Mouse (Mus musculus): ENCODE measurements around the gene Pak1ip1.

GRCm38 (mm10) chr13:40951386-40951976 is 49.3 kb upstream of the Pak1ip1 start:
- no peak for TF ChIP-seq CTCF (IDR thresholded peaks at IDR 0.05; ENCODE audit: insufficient read depth, low read length)
- no peak for TF ChIP-seq POLR2A (IDR thresholded peaks at IDR 0.05; ENCODE audit: borderline replicate concordance, extremely low read depth, low read depth, low read length)
